Mouse (Mus musculus) olfactory bulb, adult 2 months (tissue): ENCODE data around the gene Gm12184. TPM values are rescaled to one million over a fixed set of nuclear protein-coding genes. Genes with fewer than 3 reads are reported as not detected.

Experiments
- H3K27ac ChIP-seq: fragments of 200-500 bp; 2 replicates; pipeline ENCODE4 v1.5.1; 2012; ENCODE audit warnings: low read depth, low read length; ENCODE audit not compliant: insufficient read depth
- H3K4me1 ChIP-seq: fragments of 200-500 bp; 2 replicates; pipeline ENCODE4 v1.6.1; 2012; ENCODE audit warnings: low read length; ENCODE audit not compliant: control insufficient read depth, insufficient read depth
- H3K4me3 ChIP-seq: fragments of 200-500 bp; 2 replicates; pipeline ENCODE4 v1.5.1; 2012; ENCODE audit warnings: mild to moderate bottlenecking, low read depth, low read length, moderate library complexity; ENCODE audit not compliant: insufficient read depth
- CTCF ChIP-seq: fragments of 200-500 bp; IDR thresholded peaks from 2 replicates; pipeline ENCODE4 v1.5.1; 2012; ENCODE audit warnings: low read depth, mild to moderate bottlenecking, low read length, moderate library complexity; ENCODE audit not compliant: insufficient read depth
- POLR2A ChIP-seq: fragments of 200-500 bp; IDR thresholded peaks from 2 replicates; pipeline ENCODE4 v1.6.1; 2012; ENCODE audit warnings: mild to moderate bottlenecking, low read depth, low read length, moderate library complexity; ENCODE audit not compliant: insufficient read depth
- WGBS: fragments of 180-500 bp; shearing (Covaris S2); methylation state at CpG from one replicate; pipeline ENCODE4 v1.1.7; 2018; 5-methylcytosine and 5-hydroxymethylcytosine counted together
- polyA plus RNA-seq: library from polyadenylated mRNA; stranded (reverse); fragments of >200 nt; gene quantifications from 2 replicates; pipeline ENCODE4 v1.2.4, GENCODE M21; 2012; ENCODE audit warnings: low replicate concordance; ENCODE audit not compliant: missing spikeins, insufficient read depth, insufficient read length

Gm12184 gene
- polyA plus RNA-seq, 1 experiment: not detected

- no peaks in the 10 kb centered on the region for H3K4me1 ChIP-seq
- WGBS: 43% methylated on average over 16 of the region's 16 CpGs
- no peak overlapping the region for H3K27ac ChIP-seq
- TF ChIP-seq POLR2A (no peak), CTCF (no peak)
- no peak overlapping the region for H3K4me3 ChIP-seq
Observed at GRCm38 (mm10) chr11:48808737-48809433, 17.6 kb downstream of the Gm12184 start.

GRCm38 (mm10) chr11:48808304-48808646 lies 18.2 kb downstream of the Gm12184 start:
- Histone ChIP-seq H3K4me1 (no peaks in the 10 kb centered on the region), H3K27ac (no peak overlapping the region), H3K4me3 (no peak overlapping the region)
- no peak for TF ChIP-seq POLR2A
- TF ChIP-seq CTCF: no peak

DNA sequence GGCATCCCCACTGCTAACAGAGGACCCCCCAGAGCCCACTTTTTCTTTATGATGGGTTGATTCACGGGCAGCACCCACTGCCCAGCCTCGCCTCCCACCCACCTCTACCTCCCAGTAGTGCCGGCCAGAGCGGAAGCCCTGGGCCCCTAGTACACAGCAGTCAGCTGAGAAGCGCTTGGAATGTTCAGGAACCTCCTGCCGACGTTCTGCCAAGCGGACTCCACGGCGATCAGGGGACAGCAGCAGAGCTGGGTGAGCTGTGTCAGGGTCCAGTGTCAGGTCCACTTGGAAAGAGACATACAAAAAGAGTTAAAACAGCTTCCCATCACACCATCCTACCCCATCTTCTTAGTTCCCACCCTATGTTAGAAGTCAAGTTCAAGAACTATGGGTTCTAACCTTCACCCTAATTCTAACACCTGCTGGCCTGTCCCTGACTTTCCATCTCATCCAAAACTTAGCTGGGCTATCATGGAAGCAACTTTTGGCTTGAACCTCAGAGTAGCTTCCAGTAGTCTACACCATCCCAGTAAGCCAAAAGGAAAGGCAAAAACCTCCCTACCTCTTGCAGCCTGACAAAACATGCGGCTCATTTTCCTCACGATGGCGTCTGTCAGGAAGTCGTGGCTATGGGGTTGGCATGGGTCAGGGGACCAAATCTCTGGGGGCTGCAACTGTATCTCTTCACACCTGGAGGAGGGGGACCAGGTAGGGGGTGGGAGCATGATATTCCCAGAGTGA lies 18.7 kb downstream of the Gm12184 start:
- Histone ChIP-seq H3K27ac (no peak overlapping the region), H3K4me3 (no peak overlapping the region), H3K4me1 (no peaks in the 10 kb centered on the region)
- 59% methylated on average over 14 of the region's 14 CpGs for WGBS
- TF ChIP-seq CTCF (no peak), POLR2A (no peak)

DNA sequence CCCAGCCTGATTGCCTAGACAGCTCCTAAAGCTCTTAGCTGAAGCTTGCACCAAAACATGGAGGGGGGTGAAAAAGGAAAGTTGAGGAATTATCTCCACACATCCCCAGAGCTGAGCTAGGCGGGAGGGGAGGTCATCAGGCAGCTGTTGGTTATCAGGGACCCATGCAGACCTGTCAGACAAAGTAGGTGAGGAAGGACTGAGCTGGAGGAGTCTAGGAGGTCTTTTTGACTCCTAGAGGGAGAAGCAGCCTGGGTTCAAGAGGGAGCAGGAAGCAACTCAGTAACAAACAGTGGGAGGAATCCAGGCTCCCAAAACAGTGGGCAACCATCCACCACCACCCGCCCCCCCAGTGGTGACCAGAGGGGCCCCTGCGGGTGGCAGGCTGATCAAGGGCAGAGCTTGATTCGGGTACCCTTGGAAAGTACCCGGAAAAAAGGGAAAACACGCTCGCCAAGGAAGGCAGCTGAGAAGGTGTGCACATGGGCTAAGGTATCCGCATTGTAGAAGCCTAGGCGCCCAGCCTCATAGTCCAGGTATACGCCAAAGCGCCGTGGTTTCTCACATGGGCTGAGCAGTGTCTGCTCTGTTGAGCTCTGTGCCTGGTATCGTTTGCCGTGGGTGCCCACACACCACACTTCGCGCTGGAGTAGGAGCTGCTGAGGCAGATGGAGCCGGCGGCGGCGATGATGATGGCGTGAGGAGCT lies 19.4 kb downstream of the Gm12184 start:
- Histone ChIP-seq H3K4me3 (no peak overlapping the region), H3K4me1 (peaks cover 4% of the 10 kb centered on the region; the same call in 1 of the 2 replicates), H3K27ac (no peak overlapping the region)
- TF ChIP-seq CTCF (no peak), POLR2A (no peak)
- 57% methylated on average over 21 of the region's 21 CpGs for WGBS

GRCm38 (mm10) chr11:48804922-48805321 lies 21.5 kb downstream of the Gm12184 start:
- Histone ChIP-seq H3K4me1 (peaks cover 7% of the 10 kb centered on the region; the same call in 1 of the 2 replicates), H3K4me3 (no peak overlapping the region), H3K27ac (no peak overlapping the region)
- WGBS: 77% methylated on average over 2 of the region's 2 CpGs
- TF ChIP-seq CTCF (no peak), POLR2A (no peak)

DNA sequence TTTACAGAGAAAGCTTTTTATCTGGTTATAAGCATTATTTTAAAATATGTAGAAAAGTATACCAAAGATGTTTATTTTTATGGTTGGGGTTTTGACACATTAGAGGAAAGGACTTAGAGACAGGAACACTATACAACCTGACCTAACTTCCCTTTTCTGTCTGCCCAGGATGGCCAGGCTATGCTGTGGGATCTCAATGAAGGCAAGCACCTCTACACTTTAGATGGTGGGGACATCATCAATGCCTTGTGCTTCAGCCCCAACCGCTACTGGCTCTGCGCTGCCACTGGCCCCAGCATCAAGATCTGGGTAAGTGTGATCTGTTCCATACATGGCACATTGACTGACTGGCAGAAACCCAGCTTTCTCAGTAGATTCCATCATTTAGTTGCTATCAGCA lies 22.5 kb downstream of the Gm12184 start:
- 98% methylated on average over 2 of the region's 2 CpGs for WGBS

DNA sequence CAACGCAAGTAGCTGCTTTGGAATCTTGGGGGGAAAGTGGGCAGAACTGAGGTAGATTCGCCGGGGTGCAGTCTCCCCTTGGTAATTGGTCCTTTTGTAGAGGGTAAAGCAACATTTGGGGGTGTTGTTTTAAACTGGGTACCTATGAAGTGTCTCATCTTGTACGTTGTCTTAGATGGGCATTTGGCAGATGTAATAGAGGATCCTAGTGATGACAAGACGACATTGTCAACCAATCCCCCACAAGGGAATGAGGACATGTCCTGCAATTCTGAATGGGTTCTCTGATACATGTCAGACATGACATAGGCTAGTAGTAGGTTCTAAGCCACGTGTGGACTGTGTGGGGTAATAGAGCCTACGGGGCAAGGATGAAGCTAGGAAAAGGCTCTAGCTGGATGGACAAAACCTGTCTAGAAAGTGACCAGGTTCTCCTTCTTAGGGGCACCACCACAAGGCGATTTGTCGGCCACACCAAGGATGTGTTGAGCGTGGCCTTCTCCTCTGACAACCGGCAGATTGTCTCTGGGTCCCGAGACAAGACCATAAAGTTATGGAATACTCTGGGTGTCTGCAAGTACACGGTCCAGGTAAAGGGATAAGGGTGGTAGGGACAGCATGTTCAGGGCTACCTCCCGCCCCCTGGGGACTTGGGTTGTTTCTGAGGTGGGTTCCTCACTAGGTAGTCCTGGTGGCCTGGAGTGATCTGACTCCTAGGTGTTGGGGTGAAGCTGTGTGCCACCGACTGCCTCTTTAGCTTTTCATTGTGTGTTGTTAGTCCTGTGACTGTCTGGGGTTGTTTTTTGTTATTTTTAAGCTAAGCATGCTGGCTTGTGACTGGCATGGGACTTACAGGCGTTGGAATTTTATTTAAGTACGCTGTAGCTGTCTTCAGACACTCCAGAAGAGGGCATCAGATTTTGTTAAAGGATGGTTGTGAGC lies 24.4 kb downstream of the Gm12184 start:
- Histone ChIP-seq H3K4me1 (peaks cover 7% of the 10 kb centered on the region; the same call in 1 of the 2 replicates), H3K4me3 (no peak overlapping the region), H3K27ac (no peak overlapping the region)
- 72% methylated on average over 17 of the region's 17 CpGs for WGBS
- TF ChIP-seq CTCF (no peak), POLR2A (no peak)

More for the DNA sequence above, 22.5 kb downstream of the Gm12184 start:
- Histone ChIP-seq H3K4me3 (no peak overlapping the region), H3K4me1 (peaks cover 7% of the 10 kb centered on the region; the same call in 1 of the 2 replicates), H3K27ac (no peak overlapping the region)
- TF ChIP-seq CTCF: no peak
- TF ChIP-seq POLR2A: no peak

- under 1% methylated on average over 47 of the region's 47 CpGs for WGBS
- H3K4me1 ChIP-seq: peaks cover 7% of the 10 kb centered on the region; the same call in 1 of the 2 replicates
- H3K27ac ChIP-seq: peak within 1 kb of the TSS; percentile 98
- TF ChIP-seq POLR2A (peak; percentile 51; the same call in 1 of the 2 replicates), CTCF (no peak)
- peak within 1 kb of the TSS; percentile 61 for H3K4me3 ChIP-seq
Observed at GRCm38 (mm10) chr11:48799921-48800701, 26.3 kb downstream of the Gm12184 start, which contains the start of gene Rack1. Rack1 (plus strand) TSS chr11:48800332.
